Mouse (Mus musculus) intestine, embryonic 16.5 days (tissue): Measurements from ENCODE around the gene Cat. TPM values are rescaled to one million over a fixed set of nuclear protein-coding genes. Genes with fewer than 3 reads are reported as not detected.

Source experiments
- ATAC-seq: fragments of 200-750 bp; cut with Nextera tagmentation; 2 replicates; pipeline ENCODE4 v1.8.0; 2017; ENCODE audit warnings: moderate TSS enrichment, moderate library complexity
- H3K27ac ChIP-seq: fragments of 300-500 bp; sonication (generic); 2 replicates; pipeline ENCODE4 v1.5.1; 2014; ENCODE audit warnings: mild to moderate bottlenecking, low read length
- H3K27me3 ChIP-seq: fragments of 300-500 bp; sonication (generic); replicated peaks from 2 replicates; pipeline ENCODE4 v1.6.1; 2014; ENCODE audit warnings: low read length, control low read depth, mixed read lengths; ENCODE audit not compliant: control insufficient read depth, insufficient read depth
- H3K36me3 ChIP-seq: fragments of 300-500 bp; sonication (generic); 2 replicates; pipeline ENCODE4 v1.6.1; 2014; ENCODE audit warnings: low read length, control low read depth; ENCODE audit not compliant: control insufficient read depth, insufficient read depth
- H3K4me1 ChIP-seq: fragments of 300-500 bp; sonication (generic); 2 replicates; pipeline ENCODE4 v1.6.1; 2014; ENCODE audit warnings: low read length, control low read depth, mixed read lengths; ENCODE audit not compliant: control insufficient read depth, insufficient read depth
- H3K4me2 ChIP-seq: fragments of 300-500 bp; sonication (generic); 2 replicates; pipeline ENCODE4 v1.6.1; 2014; ENCODE audit warnings: low read depth, low read length, control low read depth
- H3K4me3 ChIP-seq: fragments of 300-500 bp; sonication (generic); 2 replicates; pipeline ENCODE4 v1.5.1; 2014; ENCODE audit warnings: mild to moderate bottlenecking, low read length
- H3K9ac ChIP-seq: fragments of 300-500 bp; sonication (generic); 2 replicates; pipeline ENCODE4 v1.6.1; 2014; ENCODE audit warnings: low read depth, low read length
- H3K9me3 ChIP-seq: fragments of 300-500 bp; sonication (generic); 2 replicates; pipeline ENCODE4 v1.6.1; 2016; ENCODE audit warnings: low read length, control low read depth; ENCODE audit not compliant: control insufficient read depth
- WGBS: fragments of 180-500 bp; shearing (Covaris S2); extraction: QIAGEN DNeasy Blood & Tissue Kit; methylation state at CpG from one replicate; pipeline ENCODE4 v1.1.7; 2014; 5-methylcytosine and 5-hydroxymethylcytosine counted together
- polyA plus RNA-seq: library from polyadenylated mRNA; unstranded; fragments of >200 nt; fragmentation: Nextera tagmentation; extraction: Ambion mirVana; gene quantifications from 2 replicates; pipeline ENCODE4 v1.2.1, GENCODE M21; 2015

The Cat gene
- polyA plus RNA-seq, 1 experiment from 2014 or later: 169 TPM

- no peaks in the 10 kb centered on the region for H3K36me3 ChIP-seq
- H3K4me2 ChIP-seq: no peak overlapping the region
- H3K9ac ChIP-seq: no peak overlapping the region
- WGBS: 89% methylated on average over 1 of the region's 1 CpGs
- H3K4me1 ChIP-seq: no peaks in the 10 kb centered on the region
- no peaks in the 10 kb centered on the region for H3K27me3 ChIP-seq
- H3K27ac ChIP-seq: no peak overlapping the region
- H3K4me3 ChIP-seq: no peak overlapping the region
- no peak for ATAC-seq
- H3K9me3 ChIP-seq: no peaks in the 10 kb centered on the region
These were observed 19.5 kb upstream of the Cat start for GRCm38 (mm10) chr2:103504463-103504862.

GRCm38 (mm10) chr2:103500769-103501168 lies 15.8 kb upstream of the Cat start:
- Histone ChIP-seq H3K4me2 (no peak overlapping the region), H3K4me3 (no peak overlapping the region), H3K9ac (no peak overlapping the region), H3K27ac (no peak overlapping the region), H3K27me3 (no peaks in the 10 kb centered on the region), H3K36me3 (no peaks in the 10 kb centered on the region), H3K9me3 (no peaks in the 10 kb centered on the region), H3K4me1 (no peaks in the 10 kb centered on the region)
- ATAC-seq: no peak
- 64% methylated on average over 2 of the region's 2 CpGs for WGBS

GRCm38 (mm10) chr2:103495633-103496418 lies 10.9 kb upstream of the Cat start:
- no peak overlapping the region for H3K4me2 ChIP-seq
- H3K9me3 ChIP-seq: no peaks in the 10 kb centered on the region
- no peaks in the 10 kb centered on the region for H3K27me3 ChIP-seq
- no peak for ATAC-seq
- no peak overlapping the region for H3K9ac ChIP-seq
- H3K27ac ChIP-seq: no peak overlapping the region
- 70% methylated on average over 6 of the region's 6 CpGs for WGBS
- no peaks in the 10 kb centered on the region for H3K36me3 ChIP-seq
- no peaks in the 10 kb centered on the region for H3K4me1 ChIP-seq
- H3K4me3 ChIP-seq: no peak overlapping the region

DNA sequence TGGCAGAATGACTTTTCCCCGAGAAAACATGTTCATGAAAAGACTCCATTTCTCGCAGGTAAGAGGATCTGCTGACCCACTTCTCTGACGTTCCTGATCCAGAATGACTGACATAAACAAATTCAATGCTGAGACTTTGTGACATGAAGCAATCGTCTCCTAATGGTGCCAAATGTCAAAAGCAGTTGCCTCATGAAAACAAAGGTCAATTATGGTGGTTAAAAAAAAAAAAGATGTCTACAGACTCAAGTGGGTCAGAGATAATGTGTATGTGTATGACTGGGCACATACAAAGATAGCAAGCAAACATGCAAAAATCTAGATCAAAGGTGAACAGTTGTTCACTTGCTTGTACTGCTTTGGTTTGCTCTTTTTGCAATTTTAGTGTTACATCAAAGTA lies 8.9 kb upstream of the Cat start:
- Histone ChIP-seq H3K9ac (no peak overlapping the region), H3K27me3 (no peaks in the 10 kb centered on the region), H3K36me3 (no peaks in the 10 kb centered on the region), H3K4me1 (no peaks in the 10 kb centered on the region), H3K27ac (no peak overlapping the region), H3K9me3 (no peaks in the 10 kb centered on the region), H3K4me3 (no peak overlapping the region), H3K4me2 (no peak overlapping the region)
- ATAC-seq: peak; percentile 65; the same call in 1 of the 2 replicates
- 66% methylated on average over 4 of the region's 4 CpGs for WGBS

- H3K9me3 ChIP-seq: no peaks in the 10 kb centered on the region
- no peak overlapping the region for H3K4me3 ChIP-seq
- H3K27me3 ChIP-seq: no peaks in the 10 kb centered on the region
- peak; percentile 17; the same call in 1 of the 2 replicates for ATAC-seq
- no peak overlapping the region for H3K27ac ChIP-seq
- H3K4me1 ChIP-seq: no peaks in the 10 kb centered on the region
- no peaks in the 10 kb centered on the region for H3K36me3 ChIP-seq
- H3K9ac ChIP-seq: no peak overlapping the region
- WGBS: 71% methylated on average over 4 of the region's 4 CpGs
- H3K4me2 ChIP-seq: no peak overlapping the region
These were observed 7.6 kb upstream of the Cat start for GRCm38 (mm10) chr2:103492526-103492925.

DNA sequence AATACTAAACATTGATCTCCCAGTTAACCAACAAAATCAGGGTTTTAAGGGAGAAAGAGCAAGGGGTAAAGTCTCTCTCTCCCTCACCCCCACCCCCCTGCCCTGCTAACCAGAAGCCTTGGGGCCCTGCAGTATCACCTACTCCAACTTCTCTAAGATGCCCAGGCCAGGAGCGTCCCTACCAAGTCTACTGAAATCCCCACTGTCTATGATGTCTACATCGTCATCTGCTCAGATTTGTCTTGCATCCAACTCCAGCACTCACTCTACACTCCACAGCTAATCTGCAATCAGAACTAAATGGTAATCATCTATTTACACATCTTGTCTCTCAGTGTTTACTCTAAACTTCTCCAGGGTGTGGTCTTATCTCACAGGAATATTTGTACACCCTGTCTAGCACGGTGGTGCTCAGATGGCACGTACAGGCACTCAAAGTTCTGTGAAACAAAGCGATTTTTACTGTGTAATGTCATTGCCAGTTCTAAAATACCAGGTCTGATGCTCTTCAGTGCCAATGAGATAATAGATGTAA lies 907 bp downstream of the Cat start:
- WGBS: 19% methylated on average over 5 of the region's 5 CpGs
- Histone ChIP-seq H3K36me3 (no peaks in the 10 kb centered on the region), H3K27ac (peak overlapping the region; percentile 92), H3K9me3 (no peaks in the 10 kb centered on the region), H3K4me2 (peak overlapping the region; percentile 64), H3K27me3 (no peaks in the 10 kb centered on the region), H3K4me1 (peaks cover 18% of the 10 kb centered on the region), H3K4me3 (peak overlapping the region; percentile 95), H3K9ac (peak overlapping the region; percentile 89)
- ATAC-seq: peak; percentile 8; the same call in 1 of the 2 replicates

GRCm38 (mm10) chr2:103483289-103483985 lies 1.5 kb downstream of the Cat start:
- peak overlapping the region; percentile 64 for H3K4me2 ChIP-seq
- H3K9ac ChIP-seq: no peak overlapping the region
- peaks cover 18% of the 10 kb centered on the region for H3K4me1 ChIP-seq
- ATAC-seq: no peak
- H3K9me3 ChIP-seq: no peaks in the 10 kb centered on the region
- peak overlapping the region; percentile 95 for H3K4me3 ChIP-seq
- H3K27ac ChIP-seq: no peak overlapping the region
- H3K36me3 ChIP-seq: no peaks in the 10 kb centered on the region
- WGBS: 56% methylated on average over 7 of the region's 7 CpGs
- H3K27me3 ChIP-seq: no peaks in the 10 kb centered on the region

- no peak overlapping the region for H3K4me2 ChIP-seq
- WGBS: 78% methylated on average over 11 of the region's 11 CpGs
- no peaks in the 10 kb centered on the region for H3K36me3 ChIP-seq
- no peak overlapping the region for H3K9ac ChIP-seq
- no peak overlapping the region for H3K27ac ChIP-seq
- no peaks in the 10 kb centered on the region for H3K27me3 ChIP-seq
- H3K9me3 ChIP-seq: no peaks in the 10 kb centered on the region
- H3K4me1 ChIP-seq: peaks cover 22% of the 10 kb centered on the region
- no peak overlapping the region for H3K4me3 ChIP-seq
- ATAC-seq: no peak
These were observed 3.4 kb downstream of the Cat start for GRCm38 (mm10) chr2:103481314-103482231.

GRCm38 (mm10) chr2:103480871-103481270 lies 4.1 kb downstream of the Cat start:
- WGBS: 90% methylated on average over 4 of the region's 4 CpGs
- no peak overlapping the region for H3K9ac ChIP-seq
- H3K4me1 ChIP-seq: peaks cover 22% of the 10 kb centered on the region
- no peak overlapping the region for H3K4me3 ChIP-seq
- H3K36me3 ChIP-seq: 0 out of 2 replicates have a peak, but pooled peaks cover under 1% of the 10 kb centered on the region
- H3K27ac ChIP-seq: no peak overlapping the region
- no peak overlapping the region for H3K4me2 ChIP-seq
- H3K9me3 ChIP-seq: no peaks in the 10 kb centered on the region
- no peak for ATAC-seq
- H3K27me3 ChIP-seq: no peaks in the 10 kb centered on the region
